Mouse (Mus musculus) mammary gland, adult 2 months (tissue): Measurements from ENCODE around the gene Mucl3. TPM values are rescaled to one million over a fixed set of nuclear protein-coding genes. Genes with fewer than 3 reads are reported as not detected.

Experiments used
- polyA plus RNA-seq: library from polyadenylated mRNA; depleted of rRNA; stranded (reverse); fragments of >200 nt; gene quantifications from 2 replicates; pipeline ENCODE4 v1.2.3, GENCODE M21; 2012; ENCODE audit warnings: low replicate concordance; rRNA removed

Mucl3 gene
- not detected in 2 replicates for polyA plus RNA-seq

GRCm38 (mm10) chr17:35643609-35644236 lies at the start of gene Mucl3:
Mucl3 (minus strand) TSS chr17:35643695.

GRCm38 (mm10) chr17:35673416-35674035 lies 30.0 kb upstream of the Mucl3 start, which contains the start of gene Gtf2h4:
Gtf2h4 (minus strand) TSS chr17:35673739.

GRCm38 (mm10) chr17:35667334-35668065 lies 24.0 kb upstream of the Mucl3 start, which contains the start of gene Vars2:
Vars2 (minus strand) TSS chr17:35667592.

GRCm38 (mm10) chr17:35626537-35626936 lies 17.0 kb downstream of the Mucl3 start, which contains the start of gene Gm9573:
Gm9573 (minus strand) TSS chr17:35626637.

DNA sequence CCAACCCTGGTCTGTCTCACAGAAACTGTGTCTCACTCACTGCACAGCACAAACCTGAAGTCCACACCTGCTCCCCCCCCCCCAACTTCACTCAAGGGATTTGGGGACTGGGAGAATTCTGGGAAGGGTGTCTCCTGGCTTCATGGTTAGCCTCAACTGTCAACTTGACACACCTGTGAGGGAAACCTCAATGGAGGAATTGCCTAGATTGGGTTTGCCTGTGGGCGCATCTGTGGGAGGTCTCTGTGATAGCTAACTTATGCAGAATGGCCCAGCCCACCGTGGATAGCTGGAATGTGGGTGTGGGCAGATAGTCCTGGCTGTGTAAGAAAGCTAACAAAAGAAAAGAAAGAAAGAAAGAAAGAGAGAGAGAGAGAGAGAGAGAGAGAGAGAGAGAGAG lies 42.2 kb downstream of the Mucl3 start, which contains the start of gene Sfta2:
TSS of gene Sfta2 (plus strand) at position 301 of the 400 bp plus-strand sequence.

Other genes with a start within 250 kb of the Mucl3 start
- gene H2-Q6, start 218.8 kb downstream of the Mucl3 start, polyA plus RNA-seq: 123 and 169 TPM in 2 replicates
- gene H2-Q7, start 204.5 kb downstream of the Mucl3 start, polyA plus RNA-seq: 529 and 618 TPM in 2 replicates
- 195 and 217 TPM in 2 replicates for gene H2-Q10, start 173.6 kb downstream of the Mucl3 start, polyA plus RNA-seq
- gene Pou5f1, start 137.7 kb downstream of the Mucl3 start, polyA plus RNA-seq: not detected in 2 replicates
- 9.0 and 13.1 TPM in 2 replicates for gene Tcf19, start 126.9 kb downstream of the Mucl3 start, polyA plus RNA-seq
- 5.8 and 6.5 TPM in 2 replicates for gene Cchcr1, start 126.6 kb downstream of the Mucl3 start, polyA plus RNA-seq
- gene Psors1c2, start 110.5 kb downstream of the Mucl3 start, polyA plus RNA-seq: 0.79 TPM in 1 of 2 replicates, not detected in the other
- 63.9 and 77.7 TPM in 2 replicates for gene Cdsn, start 91.6 kb downstream of the Mucl3 start, polyA plus RNA-seq
- not detected in 2 replicates for gene 2300002M23Rik, start 76.2 kb downstream of the Mucl3 start, polyA plus RNA-seq
- gene Sfta2, start 42.1 kb downstream of the Mucl3 start, polyA plus RNA-seq: not detected in 2 replicates
- not detected in 2 replicates for gene Gm9573, start 17.1 kb downstream of the Mucl3 start, polyA plus RNA-seq
- gene Vars2, start 23.9 kb upstream of the Mucl3 start, polyA plus RNA-seq: 29.6 and 63.8 TPM in 2 replicates
- 29.5 and 31.8 TPM in 2 replicates for gene Gtf2h4, start 30.0 kb upstream of the Mucl3 start, polyA plus RNA-seq
- gene Ddr1, start 60.9 kb upstream of the Mucl3 start, polyA plus RNA-seq: 39.2 and 64.6 TPM in 2 replicates
- gene Ier3, start 178.0 kb upstream of the Mucl3 start, polyA plus RNA-seq: 16.7 and 21.8 TPM in 2 replicates
- 63.0 and 72.5 TPM in 2 replicates for gene Flot1, start 179.5 kb upstream of the Mucl3 start, polyA plus RNA-seq
- gene Tubb5, start 194.6 kb upstream of the Mucl3 start, polyA plus RNA-seq: 364 and 441 TPM in 2 replicates
- gene Mdc1, start 197.8 kb upstream of the Mucl3 start, polyA plus RNA-seq: 9.6 and 11.0 TPM in 2 replicates
- 34.4 and 39.7 TPM in 2 replicates for gene Nrm, start 217.6 kb upstream of the Mucl3 start, polyA plus RNA-seq
- gene Ppp1r18, start 221.9 kb upstream of the Mucl3 start, polyA plus RNA-seq: 78.6 and 130 TPM in 2 replicates
- gene Dhx16, start 236.1 kb upstream of the Mucl3 start, polyA plus RNA-seq: 57.7 and 68.8 TPM in 2 replicates